Mouse (Mus musculus): ENCODE measurements around the gene Cryl1. TPM values are rescaled to one million over a fixed set of nuclear protein-coding genes. Genes with fewer than 3 reads are reported as not detected.
A peak's percentile ranks its signal among the peaks of the same experiment; 100 is the strongest.

Gene Cryl1
- polyA plus RNA-seq, 1 experiment = 67.9 TPM

GRCm38 (mm10) chr14:57372348-57373102 is 25.8 kb downstream of the Cryl1 start:
- DNase-seq (ENCODE audit: low spot score) = no peak

GRCm38 (mm10) chr14:57367327-57367726 is 31.0 kb downstream of the Cryl1 start:
- no peak for DNase-seq (ENCODE audit: low spot score)

GRCm38 (mm10) chr14:57366724-57367123 is 31.6 kb downstream of the Cryl1 start:
- DNase-seq (ENCODE audit: low spot score) = no peak

GRCm38 (mm10) chr14:57365341-57365740 is 33.0 kb downstream of the Cryl1 start:
- DNase-seq (ENCODE audit: low spot score) = no peak

- DNase-seq (ENCODE audit: low spot score) = no peak
Measured at GRCm38 (mm10) chr14:57363833-57364232, 34.5 kb downstream of the Cryl1 start.

GRCm38 (mm10) chr14:57362726-57363660 is 35.3 kb downstream of the Cryl1 start:
- DNase-seq (ENCODE audit: low spot score) = peak; percentile 67

- no peak for DNase-seq (ENCODE audit: low spot score)
Measured at GRCm38 (mm10) chr14:57357030-57357429, 41.3 kb downstream of the Cryl1 start.

GRCm38 (mm10) chr14:57351521-57352235 is 46.7 kb downstream of the Cryl1 start:
- DNase-seq (ENCODE audit: low spot score) = no peak

GRCm38 (mm10) chr14:57349955-57350354 is 48.4 kb downstream of the Cryl1 start:
- no peak for DNase-seq (ENCODE audit: low spot score)

- DNase-seq (ENCODE audit: low spot score) = no peak
Measured at GRCm38 (mm10) chr14:57348155-57348554, 50.2 kb downstream of the Cryl1 start.

GRCm38 (mm10) chr14:57346135-57346534 is 52.2 kb downstream of the Cryl1 start:
- no peak for DNase-seq (ENCODE audit: low spot score)

- DNase-seq (ENCODE audit: low spot score) = no peak
Measured at GRCm38 (mm10) chr14:57344781-57345492, 53.4 kb downstream of the Cryl1 start.

- no peak for DNase-seq (ENCODE audit: low spot score)
Measured at GRCm38 (mm10) chr14:57343057-57343750, 55.1 kb downstream of the Cryl1 start.

- no peak for DNase-seq (ENCODE audit: low spot score)
Measured at GRCm38 (mm10) chr14:57342316-57343055, 55.8 kb downstream of the Cryl1 start.

- no peak for DNase-seq (ENCODE audit: low spot score)
Measured at GRCm38 (mm10) chr14:57338666-57339065, 59.7 kb downstream of the Cryl1 start.

GRCm38 (mm10) chr14:57334833-57335232 is 63.5 kb downstream of the Cryl1 start:
- no peak for DNase-seq (ENCODE audit: low spot score)

GRCm38 (mm10) chr14:57332503-57332902 is 65.8 kb downstream of the Cryl1 start:
- no peak for DNase-seq (ENCODE audit: low spot score)

- DNase-seq (ENCODE audit: low spot score) = no peak
Measured at GRCm38 (mm10) chr14:57331097-57331496, 67.2 kb downstream of the Cryl1 start.

- no peak for DNase-seq (ENCODE audit: low spot score)
Measured at GRCm38 (mm10) chr14:57329600-57329999, 68.7 kb downstream of the Cryl1 start.

GRCm38 (mm10) chr14:57326771-57327170 is 71.6 kb downstream of the Cryl1 start:
- DNase-seq (ENCODE audit: low spot score) = no peak
